Mouse (Mus musculus) ES-E14 (cell line): ENCODE results near the gene Lbh. TPM values are rescaled to one million over a fixed set of nuclear protein-coding genes. Genes with fewer than 3 reads are reported as not detected.

Experiments used
- DNase-seq: peaks from one replicate; pipeline ENCODE4 v3.0.0-alpha.2; 2013; ENCODE audit warnings: low read depth, low spot score
- H3K27ac ChIP-seq: 2 replicates; pipeline ENCODE4 v1.5.1; 2012; ENCODE audit warnings: low read depth, mild to moderate bottlenecking, low read length, moderate library complexity, mixed read lengths; ENCODE audit not compliant: poor library complexity, insufficient read depth, severe bottlenecking
- H3K36me3 ChIP-seq: 2 replicates; pipeline ENCODE4 v1.6.1; 2012; ENCODE audit warnings: mild to moderate bottlenecking, low read length, moderate library complexity, mixed read lengths; ENCODE audit not compliant: control insufficient read depth, poor library complexity, insufficient read depth, severe bottlenecking
- H3K4me1 ChIP-seq, 2 experiments: fragments of 150-350 bp in 1 of 2; sonication (generic) in 1 of 2; 2 replicates each; pipeline ENCODE4 v1.6.1; 2012; ENCODE audit warnings: low read length in 2 of 2, mild to moderate bottlenecking in 1 of 2, mixed read lengths in 1 of 2; ENCODE audit not compliant: control insufficient read depth in 2 of 2, insufficient read depth in 2 of 2, poor library complexity in 1 of 2
- H3K4me3 ChIP-seq, 2 experiments: fragments of 150-350 bp in 1 of 2; sonication (generic) in 1 of 2; 2 replicates each; pipeline ENCODE4 v1.5.1; 2012; ENCODE audit warnings: low read length in 2 of 2, low read depth in 1 of 2, mild to moderate bottlenecking in 1 of 2, mixed read lengths in 1 of 2; ENCODE audit not compliant: insufficient read depth in 1 of 2, poor library complexity in 1 of 2, severe bottlenecking in 1 of 2
- H3K9ac ChIP-seq: 2 replicates; pipeline ENCODE4 v1.6.1; 2012; ENCODE audit warnings: low read depth, mild to moderate bottlenecking, low read length, mixed read lengths; ENCODE audit not compliant: poor library complexity, insufficient read depth, severe bottlenecking
- H3K9me3 ChIP-seq: fragments of 150-350 bp; sonication (generic); 2 replicates; pipeline ENCODE4 v1.6.1; 2012; ENCODE audit warnings: low read depth, mild to moderate bottlenecking, low read length; ENCODE audit not compliant: control insufficient read depth, insufficient read depth
- CHD2 ChIP-seq: IDR thresholded peaks from 2 replicates; pipeline ENCODE4 v1.6.1; 2014; ENCODE audit warnings: mild to moderate bottlenecking, low read depth, low read length, inconsistent platforms
- HCFC1 ChIP-seq: IDR thresholded peaks from 2 replicates; pipeline ENCODE4 v1.6.1; 2012; ENCODE audit warnings: low read length, inconsistent platforms, borderline replicate concordance; ENCODE audit not compliant: insufficient read depth
- MAFK ChIP-seq: IDR thresholded peaks from 2 replicates; pipeline ENCODE4 v1.6.1; 2014; ENCODE audit warnings: mild to moderate bottlenecking, low read depth, low read length, inconsistent platforms; ENCODE audit not compliant: insufficient read depth
- ZC3H11A ChIP-seq: IDR thresholded peaks from 2 replicates; pipeline ENCODE4 v1.6.1; 2012; ENCODE audit warnings: low read depth, mild to moderate bottlenecking, inconsistent platforms, low read length, borderline replicate concordance
- ZNF384 ChIP-seq: IDR thresholded peaks from 2 replicates; pipeline ENCODE4 v1.6.1; 2012; ENCODE audit warnings: low read depth, low read length, inconsistent platforms
- in situ Hi-C, 2 experiments: fragments of 600-800 bp; cut with MboI; formaldehyde crosslinking; loops; one replicate each; pipeline ENCODE4 v1.15.1; 2025; ENCODE audit warnings: low sequenced_read_pairs in 2 of 2, inconsistent platforms in 1 of 2; ENCODE audit not compliant: unreplicated experiment in 2 of 2
- total RNA-seq: library from RNA; depleted of rRNA; stranded (reverse); fragments of 300-350 nt; gene quantifications from 2 replicates; pipeline ENCODE4 v1.2.3, GENCODE M21; 2012

Gene Lbh
- total RNA-seq, 1 experiment: 5.2 TPM

DNA sequence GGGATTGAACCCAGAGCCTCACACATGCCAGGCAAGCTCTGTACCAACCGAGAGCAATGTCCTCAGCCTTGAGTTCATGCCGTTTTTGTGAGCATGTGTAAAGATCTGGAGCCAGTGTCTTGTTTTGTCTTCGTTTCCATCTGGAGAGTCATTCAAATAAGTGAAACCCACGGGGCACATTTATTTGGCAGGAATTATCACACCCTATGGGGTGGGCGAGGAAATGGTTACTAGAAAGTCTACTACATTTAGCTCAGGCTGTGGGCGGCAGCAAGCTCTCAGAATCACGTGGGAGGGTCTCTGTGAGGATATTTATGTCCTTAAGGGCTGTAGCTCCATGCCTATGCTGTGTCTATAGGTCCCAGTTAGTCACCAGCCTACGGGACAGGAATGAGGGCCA, 6.2 kb downstream of the Lbh start:
- H3K9ac ChIP-seq: no peak overlapping the region
- DNase-seq: no peak
- H3K9me3 ChIP-seq: no peaks in the 10 kb centered on the region
- no peaks in the 10 kb centered on the region for H3K36me3 ChIP-seq
- in situ Hi-C loops: no loop called here
- no peak overlapping the region for H3K4me3 ChIP-seq
- no peaks in the 10 kb centered on the region; a peak in 1 of 4 replicates for H3K4me1 ChIP-seq
- TF ChIP-seq CHD2 (no peak), MAFK (no peak), HCFC1 (no peak), ZC3H11A (no peak), ZNF384 (no peak)
- no peak overlapping the region for H3K27ac ChIP-seq

DNA sequence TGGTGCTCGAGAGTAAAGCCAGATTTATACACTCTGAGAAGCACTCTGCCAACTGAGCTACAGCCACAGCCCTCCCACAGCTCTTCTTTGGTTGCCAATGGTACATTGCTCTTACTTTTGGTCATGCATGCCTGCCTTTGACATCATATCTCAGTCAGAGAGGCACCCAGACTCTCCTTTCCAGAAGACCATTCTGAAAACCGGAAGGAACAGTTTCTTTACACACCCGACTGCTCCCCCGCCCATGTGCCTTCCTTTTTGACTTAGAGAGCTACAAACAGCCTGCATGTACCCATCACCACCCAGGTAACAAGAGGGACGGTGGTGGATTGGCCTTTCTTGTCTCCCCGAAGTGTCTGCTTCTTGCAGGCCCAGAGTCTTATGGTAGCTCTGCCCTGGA, 7.0 kb downstream of the Lbh start:
- H3K9me3 ChIP-seq: no peaks in the 10 kb centered on the region
- in situ Hi-C loops: no loop called here
- DNase-seq: no peak
- H3K9ac ChIP-seq: no peak overlapping the region
- no peaks in the 10 kb centered on the region for H3K36me3 ChIP-seq
- TF ChIP-seq HCFC1: no peak
- no peak for TF ChIP-seq ZNF384
- no peak for TF ChIP-seq ZC3H11A
- TF ChIP-seq MAFK: no peak
- no peak for TF ChIP-seq CHD2
- no peak overlapping the region for H3K4me3 ChIP-seq
- H3K4me1 ChIP-seq: no peaks in the 10 kb centered on the region
- no peak overlapping the region for H3K27ac ChIP-seq

DNA sequence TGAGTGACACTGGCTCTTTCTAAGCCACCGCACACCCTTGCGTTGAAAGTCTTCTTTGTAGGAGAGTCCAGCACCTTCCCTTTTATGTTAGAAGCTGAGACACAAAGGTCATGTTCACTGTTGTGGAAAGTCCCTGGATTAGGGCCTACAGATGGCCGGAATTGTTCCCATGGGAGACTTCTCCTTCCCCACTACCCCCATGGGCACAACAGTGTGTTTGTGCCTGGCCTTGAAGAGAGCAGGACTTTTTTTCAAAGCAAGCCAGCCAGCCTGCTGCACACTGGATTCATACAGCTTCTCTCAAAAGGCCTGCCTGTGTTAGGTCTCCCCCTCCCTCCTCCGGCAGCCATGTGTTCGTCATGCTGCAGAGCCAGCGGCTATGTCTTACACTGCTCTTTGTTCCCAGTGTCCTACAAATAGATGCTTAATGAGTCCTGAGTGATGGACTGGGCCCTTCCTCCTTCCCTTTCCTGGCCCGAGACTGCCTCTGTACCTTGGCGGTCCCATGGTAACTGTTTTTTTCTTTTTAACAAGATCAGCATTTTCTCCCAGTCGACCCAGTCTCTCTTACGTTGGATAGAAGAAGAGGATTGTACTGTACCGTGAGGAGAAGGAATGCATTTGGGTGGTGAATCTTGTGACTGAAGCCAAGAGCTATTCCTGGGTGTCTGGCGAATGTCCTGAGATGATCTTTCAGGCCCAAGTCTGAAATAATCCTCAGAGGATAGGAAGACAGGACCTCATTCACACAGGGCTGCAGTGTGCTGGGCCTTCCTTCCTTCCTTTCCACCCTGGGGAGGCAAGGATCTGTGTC, 7.9 kb downstream of the Lbh start:
- in situ Hi-C loops: no loop called here
- H3K36me3 ChIP-seq: no peaks in the 10 kb centered on the region
- TF ChIP-seq CHD2: no peak
- no peak for TF ChIP-seq ZC3H11A
- TF ChIP-seq MAFK: no peak
- no peak for TF ChIP-seq HCFC1
- no peak for TF ChIP-seq ZNF384
- no peak overlapping the region for H3K9ac ChIP-seq
- H3K4me3 ChIP-seq: no peak overlapping the region
- DNase-seq: no peak
- H3K9me3 ChIP-seq: no peaks in the 10 kb centered on the region
- H3K27ac ChIP-seq: no peak overlapping the region
- H3K4me1 ChIP-seq: no peaks in the 10 kb centered on the region

DNA sequence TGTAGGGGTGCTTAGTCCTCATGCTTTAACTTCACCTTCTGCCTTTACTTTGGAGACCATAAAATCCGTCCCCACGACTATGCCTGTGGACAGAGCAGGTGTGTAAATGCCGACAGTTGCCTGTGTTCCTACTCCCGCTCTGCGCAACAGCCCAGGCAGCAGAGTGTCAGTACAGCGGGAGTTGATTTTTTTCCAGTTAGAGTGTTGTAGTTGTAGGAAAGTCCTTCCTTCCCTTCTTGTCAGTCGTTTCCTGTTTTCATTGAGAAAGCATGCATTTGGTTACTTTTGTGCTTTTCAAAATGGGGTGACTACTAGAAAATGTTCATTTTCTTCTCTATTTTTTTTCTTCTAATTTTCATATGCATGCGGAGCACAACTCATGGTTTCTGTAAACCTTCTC, 8.9 kb downstream of the Lbh start:
- Histone ChIP-seq H3K27ac (no peak overlapping the region), H3K9ac (no peak overlapping the region), H3K4me1 (no peaks in the 10 kb centered on the region), H3K9me3 (no peaks in the 10 kb centered on the region), H3K4me3 (no peak overlapping the region), H3K36me3 (no peaks in the 10 kb centered on the region)
- no peak for TF ChIP-seq CHD2
- no peak for TF ChIP-seq MAFK
- TF ChIP-seq ZNF384: no peak
- TF ChIP-seq ZC3H11A: no peak
- no peak for TF ChIP-seq HCFC1
- DNase-seq: no peak
- in situ Hi-C loops: no loop called here
